Mouse (Mus musculus) MN1 (cell line): ENCODE measurements around the gene Mlst8.
"Not testable (repeated sequence)": the region's sequence is repeated elsewhere in the genome, so short reads cannot be mapped to it uniquely, and the experiment has no call there.

Experiments
- DNase-seq: peaks from one replicate; pipeline ENCODE4 v3.0.0-alpha.2; 2016; ENCODE audit warnings: low spot score

The Mlst8 gene

DNA sequence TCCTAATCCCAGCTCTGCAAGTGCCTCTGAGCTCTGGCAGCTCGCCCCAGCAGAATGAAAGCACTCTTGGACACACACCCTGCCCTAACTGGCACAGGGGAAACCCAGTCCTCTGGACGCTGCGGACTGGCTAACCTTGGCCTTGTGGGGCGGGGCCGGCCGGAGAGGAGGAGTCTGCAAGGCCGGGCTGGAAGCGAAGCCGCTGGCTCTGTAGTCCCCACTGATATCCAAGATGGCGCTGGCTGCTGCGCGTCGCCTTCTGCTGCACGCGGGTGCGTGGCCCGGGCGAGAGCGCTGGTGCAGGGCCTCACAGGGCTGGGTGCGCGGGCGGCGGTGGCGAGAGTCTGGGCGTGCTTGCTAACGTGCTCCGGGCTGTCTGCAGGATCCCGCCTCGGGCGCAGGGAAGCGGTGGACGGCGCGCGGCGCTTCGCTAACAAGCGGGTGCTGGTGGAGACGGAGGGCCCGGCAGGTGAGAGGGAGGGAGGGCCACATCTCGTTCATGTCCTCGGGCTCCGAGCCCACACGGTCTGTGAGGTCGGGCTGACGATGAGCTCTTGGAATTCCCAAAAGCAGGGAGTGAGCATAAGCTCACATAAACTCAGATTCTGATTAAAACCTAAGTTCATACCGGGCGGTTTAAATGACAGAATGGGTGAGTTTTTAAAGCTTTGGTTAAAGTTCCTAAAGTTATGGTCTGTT is 52.3 kb downstream of the Mlst8 start, which contains the start of gene Eci1:
Eci1 (plus strand) TSS at position 171 of the 699 bp plus-strand sequence.
- peak; percentile 98 for DNase-seq

- no peak for DNase-seq
Observed at GRCm38 (mm10) chr17:24425905-24426304, 53.0 kb downstream of the Mlst8 start.

- DNase-seq: not testable (repeated sequence)
Observed at GRCm38 (mm10) chr17:24425326-24425725, 53.6 kb downstream of the Mlst8 start.

GRCm38 (mm10) chr17:24424489-24424888 is 54.4 kb downstream of the Mlst8 start:
- DNase-seq: no peak
